Mouse (Mus musculus) erythroblast, embryonic 14.5 days (primary cell): ENCODE measurements around the gene Nmnat1.

ENCODE experiments used
- GATA1 ChIP-seq: IDR thresholded peaks from 2 replicates; pipeline ENCODE4 v1.6.1; 2012; ENCODE audit warnings: low read length, inconsistent platforms, mixed read lengths
- TAL1 ChIP-seq: IDR thresholded peaks from 3 replicates; pipeline ENCODE4 v1.6.1; 2012; ENCODE audit warnings: low read length, inconsistent platforms, mixed read lengths

GRCm38 (mm10) chr4:149498901-149499300, 13.9 kb upstream of the Nmnat1 start:
- TF ChIP-seq TAL1: no peak
- no peak for TF ChIP-seq GATA1
